Mouse (Mus musculus) bone marrow, adult 2 months (tissue): ENCODE measurements around the gene Gnat3.

Experiments
- CTCF ChIP-seq: fragments of 200-500 bp; IDR thresholded peaks from 2 replicates; pipeline ENCODE4 v1.5.1; 2011; ENCODE audit warnings: low read length, control low read depth; ENCODE audit not compliant: control insufficient read depth, insufficient read depth
- POLR2A ChIP-seq: fragments of 200-500 bp; IDR thresholded peaks from 2 replicates; pipeline ENCODE4 v1.6.1; 2011; ENCODE audit warnings: low read depth, mild to moderate bottlenecking, control low read depth, low read length, borderline replicate concordance; ENCODE audit not compliant: control insufficient read depth

- TF ChIP-seq CTCF: no peak
- no peak for TF ChIP-seq POLR2A
Observed at GRCm38 (mm10) chr5:18000185-18000584, 37.8 kb downstream of the Gnat3 start.
